Mouse (Mus musculus): ENCODE data around the gene Xndc1. TPM values are rescaled to one million over a fixed set of nuclear protein-coding genes. Genes with fewer than 3 reads are reported as not detected.

The Xndc1 gene
- polyA plus RNA-seq, 1 experiment from 2014 or later = 50.7 TPM

- no peak for ATAC-seq (ENCODE audit: low FRiP score)
- H3K4me2 ChIP-seq = no peak overlapping the region
- no peaks in the 10 kb centered on the region for H3K27me3 ChIP-seq
- H3K27ac ChIP-seq = no peak overlapping the region
- no peaks in the 10 kb centered on the region for H3K9me3 ChIP-seq
- no peaks in the 10 kb centered on the region for H3K4me1 ChIP-seq
- 84% methylated on average over 45 of the region's 45 CpGs for WGBS
- H3K4me3 ChIP-seq (replicated peaks) = no peak overlapping the region
- no peak overlapping the region for H3K9ac ChIP-seq
- H3K36me3 ChIP-seq (replicated peaks) = no peaks in the 10 kb centered on the region; the same call in 1 of the 2 replicates
Measured at GRCm38 (mm10) chr7:102113151-102113729, 47.9 kb downstream of the Xndc1 start.

DNA sequence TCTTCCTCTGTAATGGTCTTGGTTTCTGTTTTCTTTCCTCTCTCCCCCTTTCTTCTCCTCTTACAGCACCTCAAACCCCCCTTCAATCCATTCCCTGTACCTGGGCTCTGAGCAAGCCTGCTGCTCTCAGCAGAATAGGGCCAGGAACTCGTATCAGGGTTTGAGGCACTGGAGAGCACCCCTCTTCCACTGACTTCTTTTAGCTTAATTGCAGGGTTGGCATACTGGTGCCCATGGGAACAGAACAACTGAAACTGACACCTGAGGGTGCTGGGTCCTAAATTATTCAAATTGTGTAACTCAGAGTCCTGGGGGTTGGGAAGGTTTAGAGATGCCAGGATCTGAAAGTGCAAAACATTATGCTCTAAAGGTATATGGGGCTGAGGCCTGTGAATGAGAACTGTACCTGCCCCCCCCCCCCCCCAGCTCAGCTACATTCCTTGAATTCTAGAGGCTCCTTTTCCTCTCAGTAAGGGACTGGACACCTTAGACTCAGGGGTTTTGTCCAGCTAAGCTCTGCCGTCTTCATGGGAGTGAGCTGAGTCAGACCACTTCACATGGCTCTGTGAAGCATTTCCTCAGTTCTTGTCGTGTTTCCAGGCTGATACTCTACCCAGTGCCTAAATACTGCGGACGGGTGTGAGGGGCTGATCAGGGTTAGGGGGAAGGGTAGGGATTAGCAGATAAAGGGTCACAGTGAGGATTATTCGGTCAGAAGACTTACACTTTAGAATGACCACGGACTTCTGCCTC, 51.4 kb downstream of the Xndc1 start, which contains the start of gene Chrna10:
Gene Chrna10 (minus strand): TSS at position 250 of the 753 bp plus-strand sequence.
- peaks cover 31% of the 10 kb centered on the region for H3K36me3 ChIP-seq (replicated peaks)
- no peak within 1 kb of the TSS for H3K9ac ChIP-seq
- H3K27me3 ChIP-seq = no peaks in the 10 kb centered on the region
- H3K4me2 ChIP-seq = no peak within 1 kb of the TSS
- no peaks in the 10 kb centered on the region for H3K4me1 ChIP-seq
- no peak within 1 kb of the TSS for H3K27ac ChIP-seq
- no peak within 1 kb of the TSS for H3K4me3 ChIP-seq (replicated peaks)
- ATAC-seq (ENCODE audit: low FRiP score) = no peak
- H3K9me3 ChIP-seq = no peaks in the 10 kb centered on the region
- 54% methylated on average over 7 of the region's 7 CpGs for WGBS

GRCm38 (mm10) chr7:102117382-102117781, 52.1 kb downstream of the Xndc1 start:
- Histone ChIP-seq H3K27ac (no peak overlapping the region), H3K36me3 (replicated peaks) (peaks cover 37% of the 10 kb centered on the region), H3K9me3 (no peaks in the 10 kb centered on the region), H3K27me3 (no peaks in the 10 kb centered on the region), H3K4me2 (no peak overlapping the region), H3K9ac (no peak overlapping the region), H3K4me1 (no peaks in the 10 kb centered on the region), H3K4me3 (replicated peaks) (no peak overlapping the region)
- ATAC-seq (ENCODE audit: low FRiP score) = no peak
- 74% methylated on average over 6 of the region's 6 CpGs for WGBS

GRCm38 (mm10) chr7:102120326-102120725, 55.0 kb downstream of the Xndc1 start:
- H3K36me3 ChIP-seq (replicated peaks) = peaks cover 67% of the 10 kb centered on the region
- no peak overlapping the region for H3K27ac ChIP-seq
- no peaks in the 10 kb centered on the region for H3K4me1 ChIP-seq
- 96% methylated on average over 10 of the region's 10 CpGs for WGBS
- no peaks in the 10 kb centered on the region for H3K27me3 ChIP-seq
- H3K9me3 ChIP-seq = no peaks in the 10 kb centered on the region
- no peak for ATAC-seq (ENCODE audit: low FRiP score)
- H3K4me2 ChIP-seq = no peak overlapping the region
- no peak overlapping the region for H3K9ac ChIP-seq
- no peak overlapping the region for H3K4me3 ChIP-seq (replicated peaks)

DNA sequence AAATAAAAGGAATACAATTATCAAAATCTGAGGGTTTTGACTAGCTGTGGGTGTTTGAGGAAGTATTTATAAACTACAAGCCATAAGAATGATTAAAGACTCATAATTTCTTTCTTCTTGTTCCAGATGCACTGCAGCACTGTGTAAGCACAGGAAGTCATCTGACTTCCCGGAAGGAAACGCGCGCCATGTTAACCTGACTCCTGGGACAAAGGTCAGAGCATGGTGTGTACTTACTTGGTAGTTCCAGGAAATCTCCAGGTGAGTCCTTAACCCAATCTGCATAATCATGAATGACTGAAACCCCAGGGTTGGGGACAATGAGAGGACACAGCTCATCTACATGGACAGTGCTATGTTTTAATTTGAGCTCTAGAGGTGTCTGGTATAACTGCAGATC, 67.1 kb downstream of the Xndc1 start:
- WGBS = 94% methylated on average over 4 of the region's 4 CpGs
- Histone ChIP-seq H3K4me3 (replicated peaks) (no peak overlapping the region), H3K36me3 (replicated peaks) (peaks cover 81% of the 10 kb centered on the region), H3K4me2 (no peak overlapping the region), H3K9me3 (no peaks in the 10 kb centered on the region), H3K27ac (no peak overlapping the region), H3K4me1 (no peaks in the 10 kb centered on the region), H3K9ac (no peak overlapping the region), H3K27me3 (no peaks in the 10 kb centered on the region)
- no peak for ATAC-seq (ENCODE audit: low FRiP score)

Other genes starting within 250 kb of the Xndc1 start
- gene Phox2a, start 247.2 kb upstream of the Xndc1 start, polyA plus RNA-seq (2016; fragmentation: Nextera tagmentation; extraction: Ambion mirVana) = not detected in 2 replicates
- 33.0 and 41.4 TPM in 2 replicates for gene Inppl1, start 227.3 kb upstream of the Xndc1 start, polyA plus RNA-seq (2016; fragmentation: Nextera tagmentation; extraction: Ambion mirVana)
- gene Folr2, start 208.3 kb upstream of the Xndc1 start, polyA plus RNA-seq (2016; fragmentation: Nextera tagmentation; extraction: Ambion mirVana) = 1.4 and 1.9 TPM in 2 replicates
- gene Anapc15, start 201.8 kb upstream of the Xndc1 start, polyA plus RNA-seq (2016; fragmentation: Nextera tagmentation; extraction: Ambion mirVana) = 93.1 and 96.9 TPM in 2 replicates
- 5.5 and 8.2 TPM in 2 replicates for gene Folr1, start 194.7 kb upstream of the Xndc1 start, polyA plus RNA-seq (2016; fragmentation: Nextera tagmentation; extraction: Ambion mirVana)
- gene Lamtor1, start 159.6 kb upstream of the Xndc1 start, polyA plus RNA-seq (2016; fragmentation: Nextera tagmentation; extraction: Ambion mirVana) = 129 and 134 TPM in 2 replicates
- gene Tomt, start 159.2 kb upstream of the Xndc1 start, polyA plus RNA-seq (2016; fragmentation: Nextera tagmentation; extraction: Ambion mirVana) = 0.68 and 0.77 TPM in 2 replicates
- gene Lrrc51, start 131.6 kb upstream of the Xndc1 start, polyA plus RNA-seq (2016; fragmentation: Nextera tagmentation; extraction: Ambion mirVana) = 6.5 and 7.3 TPM in 2 replicates
- 112 and 123 TPM in 2 replicates for gene Numa1, start 131.4 kb upstream of the Xndc1 start, polyA plus RNA-seq (2016; fragmentation: Nextera tagmentation; extraction: Ambion mirVana)
- 4.4 and 4.8 TPM in 2 replicates for gene Il18bp, start 46.8 kb upstream of the Xndc1 start, polyA plus RNA-seq (2016; fragmentation: Nextera tagmentation; extraction: Ambion mirVana)
- gene Rnf121, start within 50 bp of the Xndc1 start, polyA plus RNA-seq (2016; fragmentation: Nextera tagmentation; extraction: Ambion mirVana) = 33.0 and 33.3 TPM in 2 replicates
- gene Xntrpc, start 202 bp downstream of the Xndc1 start, polyA plus RNA-seq (2016; fragmentation: Nextera tagmentation; extraction: Ambion mirVana) = 2.9 and 3.0 TPM in 2 replicates
- gene Trpc2, start 17.6 kb downstream of the Xndc1 start, polyA plus RNA-seq (2016; fragmentation: Nextera tagmentation; extraction: Ambion mirVana) = not detected in 2 replicates
- 0.42 and 0.77 TPM in 2 replicates for gene Art1, start 36.2 kb downstream of the Xndc1 start, polyA plus RNA-seq (2016; fragmentation: Nextera tagmentation; extraction: Ambion mirVana)
- gene Art5, start 44.0 kb downstream of the Xndc1 start, polyA plus RNA-seq (2016; fragmentation: Nextera tagmentation; extraction: Ambion mirVana) = 0.97 and 2.0 TPM in 2 replicates
- gene Chrna10, start 51.3 kb downstream of the Xndc1 start, polyA plus RNA-seq (2016; fragmentation: Nextera tagmentation; extraction: Ambion mirVana) = not detected in 2 replicates
- 45.2 and 46.8 TPM in 2 replicates for gene Nup98, start 144.7 kb downstream of the Xndc1 start, polyA plus RNA-seq (2016; fragmentation: Nextera tagmentation; extraction: Ambion mirVana)
- 54.3 and 59.2 TPM in 2 replicates for gene Pgap2, start 144.7 kb downstream of the Xndc1 start, polyA plus RNA-seq (2016; fragmentation: Nextera tagmentation; extraction: Ambion mirVana)
- gene Rhog, start 190.5 kb downstream of the Xndc1 start, polyA plus RNA-seq (2016; fragmentation: Nextera tagmentation; extraction: Ambion mirVana) = 21.7 and 25.1 TPM in 2 replicates
- 11.6 and 11.7 TPM in 2 replicates for gene Stim1, start 202.3 kb downstream of the Xndc1 start, polyA plus RNA-seq (2016; fragmentation: Nextera tagmentation; extraction: Ambion mirVana)

Measured in forebrain, embryonic 12.5 days (tissue).